Mouse (Mus musculus) megakaryocyte-erythroid progenitor cell, adult 5-6 weeks (primary cell): ENCODE measurements around the gene Lrrc72. TPM values are rescaled to one million over a fixed set of nuclear protein-coding genes. Genes with fewer than 3 reads are reported as not detected.
A peak's percentile ranks its signal among the peaks of the same experiment; 100 is the strongest.

Experiments
- ATAC-seq: replicated peaks from 2 replicates; pipeline ENCODE4 v1.8.0; 2016; ENCODE audit warnings: mild to moderate bottlenecking, inconsistent platforms; ENCODE audit not compliant: severe bottlenecking, poor library complexity, low FRiP score, low TSS enrichment
- total RNA-seq, 2 experiments: library from RNA; stranded (forward) in 1 of 2; stranded (reverse) in 1 of 2; fragments of 200-1000, 215-1000 nt in 1 of 2; fragments of >200 nt in 1 of 2; fragmentation: Nextera tagmentation in 1 of 2; gene quantifications; 2 replicates each; pipeline ENCODE4 v1.2.3; 2014 to 2017

The Lrrc72 gene
- total RNA-seq (2014; fragmentation: Nextera tagmentation) (not detected in 2 replicates), total RNA-seq (2017) (not detected in 2 replicates)

DNA sequence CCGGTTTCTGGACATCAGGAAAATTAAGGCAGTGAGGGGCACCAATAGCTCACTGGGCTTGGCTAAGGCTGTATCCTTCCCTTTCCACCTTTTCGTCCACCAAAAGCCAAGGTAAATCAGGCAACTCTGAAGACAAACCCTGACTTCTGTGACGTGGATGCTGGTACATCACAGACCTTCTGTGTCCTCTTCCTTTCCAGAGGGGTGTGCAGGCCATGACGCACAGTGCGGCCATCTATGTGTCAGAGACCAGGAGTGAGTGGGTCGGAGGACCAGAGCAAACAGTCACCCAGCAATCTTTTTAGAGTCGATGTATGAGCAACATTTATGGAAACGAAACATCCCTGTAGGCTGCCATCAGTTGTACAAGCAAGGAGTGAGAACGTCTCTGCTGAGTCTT, at the start of gene Lrrc72:
Lrrc72 (minus strand) TSS at position 101 of the 400 bp plus-strand sequence.
- ATAC-seq = no peak

DNA sequence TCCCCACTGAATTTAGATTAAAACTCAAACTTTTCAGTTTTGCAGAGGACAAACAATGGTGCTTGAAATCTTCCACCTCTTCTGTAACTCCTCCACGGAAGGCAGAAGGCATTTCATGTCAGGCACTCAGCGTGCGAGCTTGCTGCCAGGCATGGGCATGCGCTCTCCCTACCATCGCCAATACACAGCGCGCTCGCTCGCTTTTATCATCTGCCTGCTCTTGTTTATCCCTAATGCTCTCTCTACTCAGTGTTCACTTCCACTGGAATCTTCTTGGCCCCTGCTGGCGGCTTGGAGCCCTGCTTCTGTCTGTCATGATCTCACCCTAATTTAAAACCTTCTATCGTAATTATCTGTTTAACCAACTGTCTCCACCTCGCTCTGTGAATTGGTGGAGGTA, 49.1 kb upstream of the Lrrc72 start:
- ATAC-seq = no peak

DNA sequence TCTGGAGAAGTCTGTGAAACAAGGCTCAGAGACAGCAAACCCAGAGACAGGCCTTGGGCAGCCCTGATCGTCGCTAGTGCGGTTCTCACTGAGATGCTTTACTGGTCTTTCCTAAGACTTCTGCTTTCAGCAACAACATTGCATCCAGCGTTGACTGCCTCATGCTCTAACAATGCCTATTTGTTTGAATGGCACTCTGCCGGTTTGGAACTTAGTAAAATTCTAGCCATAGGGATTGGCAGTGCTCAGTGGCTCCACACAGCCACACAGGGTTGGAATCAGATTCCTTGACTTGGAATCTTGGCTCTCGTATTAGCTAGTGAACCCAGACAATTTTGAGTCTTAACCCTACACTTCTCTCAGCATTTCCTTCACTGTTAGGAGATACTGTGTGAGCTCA, 38.1 kb upstream of the Lrrc72 start:
- no peak for ATAC-seq

DNA sequence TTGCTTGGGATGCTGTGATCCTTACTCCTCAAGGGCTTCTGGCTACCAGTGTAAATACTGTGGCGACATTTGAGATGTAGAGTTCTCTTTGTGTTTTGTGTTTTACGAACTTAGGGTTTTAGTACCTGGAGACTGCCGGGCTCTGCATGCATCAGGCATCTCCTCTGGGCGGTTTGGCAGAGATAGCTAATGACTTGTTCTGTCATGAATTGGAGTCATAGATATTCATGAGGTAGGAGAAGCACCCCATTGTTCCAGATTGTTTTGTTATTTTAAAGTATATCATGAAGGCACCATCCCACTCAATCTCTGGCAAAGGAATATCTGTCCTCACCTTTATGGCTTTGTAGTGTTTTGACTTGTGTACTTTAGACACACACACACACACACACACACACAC, 37.3 kb upstream of the Lrrc72 start:
- no peak for ATAC-seq

DNA sequence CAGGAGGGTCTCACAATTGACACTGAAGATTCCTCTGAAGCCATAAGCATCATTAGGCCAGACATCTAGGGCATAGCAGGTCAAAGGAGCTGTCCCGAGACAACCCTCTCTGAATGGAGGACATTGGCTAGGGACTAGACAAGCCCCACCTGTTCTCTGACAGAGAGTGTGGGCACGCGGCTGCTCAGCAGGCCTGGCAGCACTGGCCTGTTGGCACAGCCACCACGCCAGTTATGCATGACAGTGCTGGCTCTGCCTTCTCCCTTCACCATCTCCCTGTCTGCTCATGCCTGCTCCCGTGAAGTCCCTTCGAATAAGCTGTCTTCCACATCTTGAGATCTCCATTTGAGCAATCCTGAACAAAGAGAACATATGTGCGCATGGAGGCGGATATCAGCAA, 36.4 kb upstream of the Lrrc72 start:
- ATAC-seq = no peak

DNA sequence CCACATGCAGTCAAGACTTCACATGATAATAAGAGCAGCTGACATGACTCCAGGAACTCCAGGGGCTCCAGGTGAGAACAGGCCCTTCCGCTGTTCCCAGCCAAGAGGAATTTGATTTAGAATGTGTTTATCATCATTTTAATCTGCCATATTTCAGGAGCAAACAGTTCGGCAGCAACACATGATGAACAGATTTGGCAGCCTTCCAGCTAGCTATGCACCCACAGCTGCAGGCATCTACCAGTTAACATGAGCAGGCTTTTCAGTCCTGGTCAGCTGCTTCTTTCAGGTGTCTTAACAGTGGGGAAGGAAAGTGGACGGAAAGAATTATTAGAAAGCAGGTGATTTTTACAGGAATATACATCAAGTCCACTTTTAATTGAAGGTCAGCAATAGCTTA, 21.6 kb upstream of the Lrrc72 start:
- ATAC-seq = no peak

DNA sequence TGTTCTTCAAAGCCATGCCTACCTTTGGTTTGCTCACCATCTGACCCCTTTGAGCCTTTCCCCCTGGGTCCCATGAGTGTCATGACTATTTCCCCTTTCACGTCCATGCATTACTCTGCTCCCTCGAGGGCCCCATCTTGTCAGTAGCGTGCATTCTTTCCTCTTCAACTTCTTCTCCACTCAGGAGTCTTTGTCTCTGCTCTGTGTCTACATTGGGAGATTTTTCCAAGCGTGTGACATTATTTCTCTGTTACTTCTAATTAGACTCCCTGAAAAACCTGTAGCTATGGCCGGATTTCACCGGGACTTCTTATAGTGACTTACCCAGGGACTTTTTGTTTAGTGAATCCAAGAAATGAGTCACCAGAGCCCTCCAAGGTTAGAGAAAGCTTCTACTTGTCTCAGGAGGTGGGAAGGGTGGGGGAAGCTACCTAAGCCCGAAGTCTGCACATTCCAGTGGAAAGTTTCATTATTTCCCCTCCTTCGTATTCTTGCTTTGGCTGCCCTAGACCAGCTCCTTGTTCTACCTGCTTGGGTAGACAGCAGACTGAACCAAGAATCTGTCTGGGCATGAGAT, 14.6 kb upstream of the Lrrc72 start:
- no peak for ATAC-seq

DNA sequence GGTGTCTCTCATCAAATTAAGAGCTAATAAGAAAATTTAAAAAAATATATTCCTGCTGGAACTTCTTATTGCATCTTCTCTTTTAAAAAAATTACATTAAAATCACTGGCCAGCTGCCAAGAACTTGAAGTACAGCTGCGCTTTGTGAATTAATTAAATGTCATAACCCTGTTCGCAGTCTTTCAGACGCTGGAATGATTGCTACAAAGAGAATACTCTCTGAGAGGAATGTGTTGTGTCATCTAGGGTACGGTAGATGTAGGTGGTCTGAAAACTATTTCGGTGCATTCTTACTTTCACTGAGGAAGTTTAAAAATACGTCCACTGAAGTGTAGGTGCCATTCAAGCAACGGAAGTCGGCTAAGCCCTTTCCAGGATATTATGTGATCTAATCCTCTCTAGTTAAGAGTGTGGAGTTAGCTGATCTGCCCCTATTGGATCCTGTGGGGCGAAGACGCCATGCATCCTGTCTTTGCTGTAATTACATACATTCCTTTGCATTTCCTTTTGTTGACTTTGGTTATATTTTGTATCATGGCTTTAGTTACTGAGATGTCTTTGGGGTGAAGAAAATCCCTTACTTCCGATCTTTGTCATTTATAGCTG, 9.0 kb upstream of the Lrrc72 start:
- no peak for ATAC-seq

DNA sequence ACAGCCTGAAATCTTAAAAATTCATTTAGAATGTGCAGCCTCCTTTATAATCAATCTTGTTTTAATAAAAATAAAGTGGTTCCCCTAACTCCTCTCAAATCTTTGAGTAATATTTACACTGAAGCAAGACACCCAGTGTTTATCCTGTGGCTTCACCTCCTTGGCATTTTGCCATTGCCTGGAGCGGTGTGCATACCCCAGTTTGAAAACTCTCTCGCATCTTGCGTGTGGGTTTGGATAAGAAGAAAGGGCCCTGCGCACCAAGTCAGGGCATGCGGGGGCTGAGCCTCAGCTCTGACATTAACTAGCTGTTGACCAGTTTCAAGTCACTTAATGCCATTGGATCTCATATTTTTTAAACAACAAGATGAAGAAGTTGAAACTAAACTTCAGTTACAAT, 2.2 kb upstream of the Lrrc72 start:
- ATAC-seq = no peak

DNA sequence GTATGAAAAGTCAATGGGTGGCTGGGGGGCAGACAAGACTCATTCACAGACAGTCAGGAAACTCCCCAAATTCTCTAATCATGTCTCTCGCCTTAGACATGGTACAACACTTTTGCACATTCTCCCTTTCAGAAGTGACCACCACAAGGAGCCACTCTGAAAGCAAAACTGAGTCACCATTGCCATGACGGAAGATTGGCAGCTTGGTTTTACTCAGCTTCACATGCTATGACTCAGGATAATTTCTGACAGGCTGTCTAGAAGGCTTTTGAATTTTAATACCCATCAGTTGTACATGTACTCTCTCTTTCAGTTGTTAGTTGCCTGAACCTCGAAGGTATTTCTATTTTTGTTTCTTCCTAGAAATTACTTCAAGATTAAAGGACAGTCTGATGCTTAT, 12.0 kb downstream of the Lrrc72 start:
- no peak for ATAC-seq

DNA sequence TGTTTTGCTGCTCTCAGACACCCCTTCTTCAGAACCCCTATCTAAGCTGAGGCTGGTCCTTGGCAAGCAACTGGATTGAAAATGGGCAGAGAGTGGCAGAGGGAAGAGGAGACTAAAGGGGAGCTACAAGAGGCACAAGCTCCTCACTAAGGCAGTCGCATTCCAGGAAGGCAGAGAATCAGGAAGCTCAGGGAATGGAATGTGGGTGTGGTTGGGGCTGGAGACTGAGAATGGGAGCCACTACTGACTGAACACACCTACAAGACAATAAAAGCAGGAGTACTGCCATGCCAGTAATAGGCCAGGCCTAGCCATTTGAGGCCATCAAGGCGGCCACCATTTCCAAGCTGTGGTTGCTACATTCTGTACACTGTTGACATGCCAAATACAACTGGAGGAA, 21.8 kb downstream of the Lrrc72 start:
- ATAC-seq = no peak

DNA sequence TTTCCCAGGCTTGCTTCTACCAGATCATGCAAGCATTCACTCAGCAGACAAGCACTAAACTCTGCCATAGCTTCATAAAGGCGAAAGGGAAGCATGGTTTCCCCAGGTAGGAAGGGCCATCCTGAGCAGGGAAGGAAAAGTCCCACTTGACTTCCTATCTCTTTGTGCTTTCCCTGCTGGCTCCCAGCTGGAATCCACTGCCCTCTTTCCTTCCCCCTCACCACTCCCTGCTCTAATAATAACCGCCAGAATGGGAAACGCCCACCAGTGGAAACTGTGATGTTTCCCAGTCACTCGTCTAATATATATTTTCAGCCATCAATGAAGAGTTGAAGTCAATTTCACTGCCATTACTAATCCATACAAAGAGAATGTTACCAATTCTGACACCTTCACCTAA, 28.8 kb downstream of the Lrrc72 start:
- no peak for ATAC-seq

DNA sequence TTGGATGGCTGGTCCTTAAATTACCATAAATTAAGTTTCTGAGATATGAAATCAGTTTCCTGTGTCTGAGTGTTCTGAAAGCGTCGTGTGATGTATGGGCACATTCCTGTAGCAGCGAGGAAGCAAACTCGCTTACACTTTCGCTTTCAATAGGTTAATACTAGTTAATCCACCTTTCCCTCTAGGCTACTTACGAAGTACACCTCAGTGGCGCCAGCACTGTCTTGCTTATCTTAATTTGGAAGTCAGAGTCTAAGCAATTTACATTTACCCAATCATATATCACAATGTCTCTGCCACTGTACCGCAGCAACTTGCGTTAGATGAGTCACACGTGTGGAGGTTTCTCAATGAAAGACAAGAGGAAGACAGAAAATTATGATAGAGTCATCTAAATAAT, 36.3 kb downstream of the Lrrc72 start:
- no peak for ATAC-seq

DNA sequence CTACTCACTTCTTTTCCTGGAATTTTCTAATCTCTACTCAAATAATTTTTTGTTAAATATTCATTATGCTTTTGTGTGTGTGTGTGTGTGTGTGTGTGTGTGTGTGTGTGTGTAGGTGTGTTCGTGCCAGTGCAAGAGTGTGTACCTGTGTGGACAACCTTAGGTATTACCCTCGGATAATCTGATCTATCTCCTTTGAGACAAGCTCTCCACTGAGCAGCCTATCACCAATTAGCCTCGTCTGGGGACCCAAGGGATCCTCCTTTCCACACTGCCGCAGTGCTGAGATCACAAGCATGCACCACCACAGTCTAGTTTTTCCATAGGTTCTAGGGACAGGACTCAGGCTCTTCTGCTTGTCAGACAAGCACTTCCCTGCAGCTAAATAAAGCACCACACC, 37.0 kb downstream of the Lrrc72 start:
- ATAC-seq = 0 out of 2 replicates have a peak, but pooled peaks have one; percentile 24

DNA sequence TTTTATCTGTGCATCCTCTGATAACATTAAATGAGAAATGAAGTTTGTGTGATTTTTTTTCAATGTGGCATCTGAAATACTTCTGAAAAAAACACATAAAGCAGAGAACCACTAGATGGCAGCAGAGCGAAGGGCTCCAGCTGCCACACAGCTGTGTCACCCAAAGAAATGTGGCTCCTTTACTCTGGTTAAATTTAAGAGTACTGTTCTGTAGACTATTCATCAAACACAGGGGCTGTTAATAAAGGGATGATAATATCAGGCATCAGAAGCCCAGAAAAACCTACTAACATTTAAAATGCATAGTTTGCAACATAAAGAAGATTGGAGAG, 38.1 kb downstream of the Lrrc72 start:
- ATAC-seq = peak; percentile 78

DNA sequence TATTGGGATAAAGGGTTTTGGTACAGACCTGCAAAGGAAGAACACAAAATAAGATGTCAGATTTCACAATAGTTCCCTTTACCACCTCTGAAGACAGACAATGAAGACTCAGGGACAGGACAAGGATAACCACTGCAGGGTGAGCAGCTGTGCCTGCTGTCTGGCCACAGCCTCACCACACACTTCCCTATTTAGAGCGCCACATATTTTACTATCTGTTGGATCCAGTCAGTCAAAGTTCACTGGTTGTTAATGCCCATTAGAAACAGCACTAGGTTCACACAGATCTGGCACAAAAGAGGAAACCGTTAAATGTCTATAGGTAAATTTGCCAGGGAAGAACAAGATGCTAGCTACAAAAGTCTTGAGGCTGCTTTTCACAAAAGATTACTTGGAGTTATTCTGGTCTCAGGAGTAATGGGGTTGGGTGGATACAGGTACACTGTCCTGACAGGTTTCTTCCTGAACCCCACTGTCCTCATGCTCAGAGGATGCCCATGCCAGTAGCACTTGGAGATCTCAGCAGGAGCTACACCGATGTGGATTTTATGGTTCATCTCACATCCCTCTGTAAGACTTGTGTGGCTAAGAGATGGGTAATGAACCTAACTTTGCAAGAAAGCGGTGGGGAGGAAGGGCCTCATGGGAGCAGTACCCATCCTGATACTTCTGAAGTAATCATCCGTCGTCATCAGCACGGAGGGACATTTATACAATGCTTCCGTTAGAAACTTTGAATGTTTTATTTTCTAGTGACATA, 38.6 kb downstream of the Lrrc72 start:
- peak; percentile 52 for ATAC-seq

DNA sequence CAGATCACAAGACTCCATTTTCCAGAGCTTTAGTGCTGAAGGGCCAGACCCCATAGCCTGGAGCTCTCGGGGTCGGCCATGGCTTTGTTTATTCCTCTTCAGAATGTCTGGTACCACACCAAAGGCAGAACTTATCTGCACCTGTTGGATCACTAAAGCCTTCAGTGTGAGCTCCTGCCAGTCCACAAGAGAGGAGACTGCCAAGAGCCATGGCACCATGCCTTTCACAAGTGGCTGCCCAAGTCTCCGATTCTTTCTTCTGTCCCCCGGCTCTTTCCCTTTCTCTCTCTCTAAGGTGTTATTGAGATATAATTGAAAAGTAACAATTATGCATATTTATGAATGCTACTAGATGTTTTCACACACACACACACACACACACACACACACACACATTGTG, 43.1 kb downstream of the Lrrc72 start:
- no peak for ATAC-seq

DNA sequence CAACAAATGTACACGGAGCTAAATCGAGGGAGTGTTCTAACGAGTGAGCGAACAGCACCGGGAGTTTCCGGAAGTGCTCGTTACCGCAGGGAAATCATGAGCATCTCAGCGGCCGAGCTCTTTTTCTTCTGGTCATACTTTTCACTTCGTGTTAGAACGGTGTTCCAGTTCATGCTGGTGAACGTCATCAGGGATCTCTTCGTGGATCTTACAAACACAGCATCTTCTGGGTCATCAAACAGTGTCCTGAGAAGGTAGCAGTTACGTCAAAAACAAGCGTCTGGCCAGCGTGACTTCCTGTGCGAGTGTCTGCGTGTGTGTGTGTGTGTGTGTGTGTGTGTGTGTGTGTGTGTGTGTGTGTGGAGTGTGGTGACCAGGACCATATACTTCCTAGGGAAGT, 44.7 kb downstream of the Lrrc72 start:
- no peak for ATAC-seq

DNA sequence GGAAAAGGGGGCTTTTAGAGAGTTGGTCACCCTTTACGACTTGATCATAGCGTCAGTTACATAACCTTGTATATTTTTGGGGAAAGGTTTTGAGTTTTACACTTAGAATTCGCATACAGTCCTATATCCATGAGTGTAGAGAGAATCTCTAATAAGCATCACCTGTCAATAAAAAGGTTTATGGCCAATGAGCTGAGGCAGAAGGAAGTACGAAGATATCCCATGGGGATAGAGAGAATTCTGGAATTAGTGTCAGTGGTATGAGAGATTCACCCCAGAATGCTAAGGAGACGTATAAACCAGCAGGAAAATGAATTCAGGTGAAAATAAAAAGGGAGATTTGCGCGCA, 45.4 kb downstream of the Lrrc72 start:
- ATAC-seq = no peak

DNA sequence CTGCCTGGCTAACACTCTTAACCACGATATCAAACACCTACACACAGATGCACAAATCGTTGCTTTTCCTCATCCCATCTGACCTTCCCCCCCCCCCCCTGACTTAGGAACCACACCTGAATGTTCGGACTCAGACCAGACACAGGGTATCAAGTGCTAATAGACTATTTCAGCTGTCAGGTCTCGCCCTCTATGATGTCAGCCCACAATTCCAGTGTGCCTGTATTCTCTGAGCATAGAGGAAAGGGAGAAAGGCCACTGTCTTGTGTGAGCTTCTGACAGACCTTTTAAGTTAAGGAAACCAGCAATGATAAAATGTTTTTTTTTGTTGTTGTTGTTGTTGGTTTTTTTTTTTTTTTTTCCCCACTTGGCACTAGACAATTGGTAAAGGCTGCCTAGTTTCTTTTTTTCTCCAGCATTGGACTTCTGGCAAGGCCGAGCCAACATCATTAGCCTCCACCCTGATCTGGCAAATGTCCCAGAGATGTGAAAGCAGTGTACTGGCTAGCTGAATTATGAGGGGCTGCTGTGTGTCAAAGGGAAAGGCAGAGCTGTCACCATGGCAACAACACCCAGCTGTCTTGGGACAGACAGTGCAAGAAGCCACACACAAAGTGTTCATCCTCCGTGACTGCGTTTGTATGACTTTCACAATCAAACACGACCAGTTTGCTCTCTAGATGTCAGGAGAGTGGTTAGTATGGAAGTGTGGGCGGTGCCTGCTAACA, 46.0 kb downstream of the Lrrc72 start:
- ATAC-seq = peak; percentile 67
